Mouse (Mus musculus) Patski (cell line): ENCODE data around the gene Slc45a3. TPM values are rescaled to one million over a fixed set of nuclear protein-coding genes. Genes with fewer than 3 reads are reported as not detected.

ENCODE experiments used
- ATAC-seq: fragments of 100-300 bp; one replicate; pipeline ENCODE4 v1.8.0; 2021
- CTCF ChIA-PET: fragments of 350-600 bp; sonication (Branson Sonifier 250); formaldehyde crosslinking; loops from one replicate; lab custom pipeline; 2022; ENCODE audit warnings: inconsistent platforms; lab: Charles Lee
- POLR2A ChIA-PET: fragments of 350-600 bp; sonication (Branson Sonifier 250); formaldehyde crosslinking; loops from one replicate; lab custom pipeline; 2022; ENCODE audit warnings: antibody characterized with exemption, inconsistent platforms; lab: Charles Lee
- DNase-seq: peaks from one replicate; pipeline ENCODE4 v3.0.0-alpha.2; 2011; ENCODE audit warnings: low read depth, low spot score
- H3K27me3 ChIP-seq: fragments of 371-371 bp; one replicate; pipeline ENCODE4 v1.5.1; 2021
- CTCF ChIP-seq: fragments of 100-300 bp; IDR thresholded peaks from one replicate; pipeline ENCODE4 v1.5.1; 2021
- in situ Hi-C: fragments of 300-500 bp; cut with MboI; formaldehyde crosslinking; loops from 3 replicates; pipeline ENCODE4 v1.11.1; 2018; ENCODE audit warnings: low pct_unique_long_range_greater_than_20kb, mixed read lengths
- polyA plus RNA-seq: library from polyadenylated mRNA; unstranded; gene quantifications from one replicate; pipeline ENCODE4 v1.2.3, GENCODE M21; 2021

Slc45a3 gene
- polyA plus RNA-seq, 1 experiment from 2014 or later: 0.65 TPM

DNA sequence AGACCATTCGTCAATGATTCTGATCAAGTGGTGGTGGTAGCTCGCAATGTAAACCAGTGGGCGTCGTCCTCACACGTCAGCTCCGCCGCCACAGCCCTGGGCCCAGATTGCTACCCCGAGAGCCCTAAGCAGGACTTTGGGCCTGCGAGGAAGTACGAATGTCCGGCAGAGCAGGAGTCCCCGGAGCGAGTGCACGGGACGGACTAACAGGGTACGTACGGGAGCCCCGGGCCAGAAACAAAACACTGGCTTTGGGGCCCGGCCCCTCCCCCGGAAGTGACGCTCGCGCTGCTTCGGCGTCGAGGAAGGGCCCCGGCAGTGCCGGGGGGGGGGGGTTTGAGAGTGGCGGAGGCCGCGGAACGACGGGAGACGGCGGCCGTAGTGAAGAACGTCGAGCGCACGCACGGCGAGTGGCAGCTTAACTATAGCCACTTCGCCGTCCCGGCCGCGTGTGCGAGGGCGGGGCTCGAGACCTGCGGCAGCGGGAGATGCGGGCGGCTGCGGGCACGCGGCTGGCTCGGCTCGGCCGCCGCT is 44.6 kb downstream of the Slc45a3 start, which contains the start of gene Elk4:
TSS of gene Elk4 (plus strand) at position 326 of the 534 bp plus-strand sequence.
- in situ Hi-C loops: loop anchor here (5.0 kb wide), 1 partner anchor 145 kb away; no protein-coding TSS in a partner anchor
- no peak for TF ChIP-seq CTCF
- POLR2A ChIA-PET: interaction anchor here (1.0 to 1.8 kb wide), 4 partner anchors 9 to 103 kb away, joined by 4 to 7 read pairs (median 4); no protein-coding TSS in a partner anchor
- no peaks in the 10 kb centered on the region for H3K27me3 ChIP-seq
- DNase-seq (no peak), ATAC-seq (peak; percentile 72)
- CTCF ChIA-PET: interaction anchor here (0.9 to 4.1 kb wide), 4 partner anchors 8 to 40 kb away, joined by 3 to 11 read pairs (median 6); no protein-coding TSS in a partner anchor

- TF ChIP-seq CTCF: no peak
- POLR2A ChIA-PET: interaction anchor here (0.7 to 1.8 kb wide), 6 partner anchors 9 to 102 kb away, joined by 3 to 7 read pairs (median 4); no protein-coding TSS in a partner anchor
- peak; percentile 68 for ATAC-seq
- CTCF ChIA-PET: interaction anchor here (0.9 to 1.8 kb wide), 5 partner anchors 7 to 148 kb away, joined by 3 to 5 read pairs (median 3); no protein-coding TSS in a partner anchor
- DNase-seq: no peak
- no peaks in the 10 kb centered on the region for H3K27me3 ChIP-seq
- in situ Hi-C loops: loop anchor here (5.0 kb wide), 1 partner anchor 144 kb away; no protein-coding TSS in a partner anchor
These were observed 45.4 kb downstream of the Slc45a3 start for GRCm38 (mm10) chr1:132007828-132008827.

DNA sequence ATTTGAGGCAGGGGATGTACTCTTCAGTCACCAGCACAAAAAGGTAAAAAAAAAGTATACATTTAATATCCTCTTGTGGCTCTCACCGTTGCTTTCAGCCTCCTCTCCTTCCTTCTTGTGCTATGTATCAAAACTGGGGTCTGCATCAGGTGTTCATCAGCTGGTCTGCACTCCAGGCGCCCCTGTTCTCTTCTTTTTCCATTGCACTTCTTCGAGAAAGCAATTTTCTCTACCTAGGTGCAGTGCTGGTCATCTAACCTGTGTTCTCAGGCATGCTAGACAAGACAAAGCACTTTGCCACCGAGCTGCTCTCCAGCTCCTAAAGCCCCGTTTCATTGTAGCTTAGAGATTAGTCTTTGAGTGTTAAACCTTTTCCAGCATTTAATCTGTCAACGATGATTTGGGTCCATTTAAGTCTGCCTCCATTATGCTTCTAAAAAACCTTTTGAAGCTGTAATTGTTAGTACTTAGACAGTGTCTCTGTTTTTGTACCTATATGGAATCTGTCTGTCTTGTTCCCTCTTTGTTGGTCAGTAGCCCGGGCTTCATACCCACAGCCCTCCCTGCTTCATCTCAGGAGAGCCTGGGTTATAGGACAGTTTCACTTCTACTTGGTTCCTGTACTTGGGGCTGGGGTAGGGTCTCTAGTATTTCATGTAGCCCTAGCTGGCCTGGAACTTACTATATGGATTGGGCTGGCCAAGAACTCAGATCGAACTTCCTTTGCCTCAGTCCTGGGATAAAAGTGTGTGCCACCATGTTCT is 46.3 kb downstream of the Slc45a3 start:
- no peak for DNase-seq
- in situ Hi-C loops: loop anchor here (5.0 kb wide), 1 partner anchor 143 kb away; no protein-coding TSS in a partner anchor
- CTCF ChIA-PET: interaction anchor here (1.1 to 1.8 kb wide), 4 partner anchors 8 to 147 kb away, joined by 3 to 5 read pairs (median 4); no protein-coding TSS in a partner anchor
- H3K27me3 ChIP-seq: no peaks in the 10 kb centered on the region
- POLR2A ChIA-PET: interaction anchor here (0.7 to 1.8 kb wide), 4 partner anchors 11 to 480 kb away, joined by 3 to 4 read pairs (median 4); no protein-coding TSS in a partner anchor
- TF ChIP-seq CTCF: no peak
- no peak for ATAC-seq

- ChIA-PET POLR2A (no interaction called here), CTCF (interaction anchor here (0.8 to 1.2 kb wide), 2 partner anchors 10 to 36 kb away, joined by 3 read pairs; no protein-coding TSS in a partner anchor)
- TF ChIP-seq CTCF: no peak
- no peaks in the 10 kb centered on the region for H3K27me3 ChIP-seq
- ATAC-seq (peak; percentile 49), DNase-seq (peak; percentile 72)
- in situ Hi-C loops: no loop called here
These were observed 48.1 kb downstream of the Slc45a3 start for GRCm38 (mm10) chr1:132010632-132011501.

- ChIA-PET POLR2A (interaction anchor here (0.6 kb wide), 1 partner anchor 24 kb away, joined by 3 read pairs; no protein-coding TSS in a partner anchor), CTCF (no interaction called here)
- ATAC-seq (no peak), DNase-seq (no peak)
- in situ Hi-C loops: no loop called here
- no peaks in the 10 kb centered on the region for H3K27me3 ChIP-seq
- no peak for TF ChIP-seq CTCF
These were observed 49.0 kb downstream of the Slc45a3 start for GRCm38 (mm10) chr1:132011785-132012184.

DNA sequence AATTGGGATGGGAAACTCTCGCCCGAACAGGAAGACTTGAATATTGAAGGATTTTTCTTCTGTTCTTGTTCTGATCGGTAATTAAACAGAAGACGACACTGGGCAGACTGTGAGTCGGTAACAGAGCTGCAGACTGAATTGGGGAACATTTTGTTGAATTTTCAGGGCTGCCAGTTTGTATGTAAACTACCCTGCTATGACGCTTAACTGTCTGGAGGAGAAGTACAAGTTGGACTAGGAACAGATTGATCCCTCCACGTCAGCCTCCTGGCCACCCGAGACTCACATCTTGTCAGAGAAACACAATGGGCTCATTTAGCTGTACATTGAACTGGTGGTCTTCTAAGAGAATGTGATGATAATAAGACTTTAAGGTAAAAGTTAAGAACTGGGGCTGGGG is 50.1 kb downstream of the Slc45a3 start:
- no peaks in the 10 kb centered on the region for H3K27me3 ChIP-seq
- CTCF ChIA-PET: interaction anchor here (1.5 to 2.7 kb wide), 3 partner anchors 11 to 32 kb away, joined by 5 to 12 read pairs (median 5); no protein-coding TSS in a partner anchor
- DNase-seq (no peak), ATAC-seq (no peak)
- in situ Hi-C loops: no loop called here
- no peak for TF ChIP-seq CTCF
- POLR2A ChIA-PET: no interaction called here

DNA sequence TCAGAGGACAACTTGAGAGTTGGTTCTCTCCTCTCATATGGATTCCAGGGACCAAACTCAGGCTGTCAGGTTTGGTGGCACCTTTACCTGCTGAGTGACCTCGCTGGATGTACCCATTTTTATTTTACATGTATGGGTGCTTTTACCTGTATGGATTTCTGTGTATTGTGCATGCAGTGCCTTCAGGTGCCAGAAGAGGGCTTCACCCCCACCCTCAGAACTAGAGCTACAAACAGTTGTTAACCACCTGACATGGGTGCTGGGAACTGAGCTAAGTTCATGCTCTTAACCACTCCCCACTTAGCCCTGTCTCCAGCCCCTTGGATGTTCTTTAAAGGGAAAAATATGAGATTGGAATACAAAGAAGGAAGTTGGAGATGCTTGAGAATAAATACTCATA is 52.0 kb downstream of the Slc45a3 start:
- H3K27me3 ChIP-seq: no peaks in the 10 kb centered on the region
- DNase-seq: no peak
- in situ Hi-C loops: no loop called here
- ChIA-PET CTCF (interaction anchor here (1.0 to 2.7 kb wide), 4 partner anchors 9 to 32 kb away, joined by 3 to 12 read pairs (median 4); no protein-coding TSS in a partner anchor), POLR2A (interaction anchor here (1.2 kb wide), 1 partner anchor 9 kb away, joined by 3 read pairs; no protein-coding TSS in a partner anchor)
- ATAC-seq: no peak
- peak; percentile 54 for TF ChIP-seq CTCF

DNA sequence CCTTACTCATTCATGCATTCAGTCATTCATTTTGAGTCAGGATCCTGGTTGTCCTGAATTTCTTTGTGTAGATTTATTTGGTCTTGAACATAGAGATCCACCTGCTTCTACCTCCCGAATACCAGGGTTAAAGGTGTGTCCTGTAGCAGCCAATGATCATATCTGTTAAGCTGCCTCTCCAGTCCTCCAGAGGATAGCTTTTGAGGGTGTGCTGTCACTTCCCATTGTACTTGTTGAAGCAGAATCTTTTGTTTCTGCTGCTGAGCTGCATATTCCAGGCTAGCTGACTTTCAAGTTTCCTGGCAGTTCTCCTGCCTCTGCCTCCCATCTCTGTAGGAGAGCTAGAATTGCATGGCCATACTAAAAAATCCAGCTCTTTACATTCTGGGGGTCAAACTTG is 53.9 kb downstream of the Slc45a3 start:
- POLR2A ChIA-PET: no interaction called here
- CTCF ChIA-PET: interaction anchor here (0.9 to 1.0 kb wide), 2 partner anchors 13 to 16 kb away, joined by 3 read pairs; no protein-coding TSS in a partner anchor
- ATAC-seq (no peak), DNase-seq (no peak)
- H3K27me3 ChIP-seq: no peaks in the 10 kb centered on the region
- no peak for TF ChIP-seq CTCF
- in situ Hi-C loops: no loop called here
